Mouse (Mus musculus) cerebellum, postnatal 14 days (tissue): ENCODE measurements at regions not wholly inside any gene's neighbourhood (a gene's known extent, or its start where the extent isn't known, plus 50 kb on each side); places are given as distances from the start of the nearest gene placed in this dataset.

Source experiments
- DNase-seq, 2 experiments: peaks; one replicate each; pipeline ENCODE4 v3.0.0; 2021; ENCODE audit warnings: mixed read lengths in 2 of 2

GRCm38 (mm10) chr16:26168216-26168615 lies 62.6 kb upstream of the P3h2 start:
- DNase-seq, result no peak

GRCm38 (mm10) chr16:26164066-26164465 lies 58.5 kb upstream of the P3h2 start:
- no peak for DNase-seq

- no peak for DNase-seq
These were observed 57.8 kb upstream of the P3h2 start for GRCm38 (mm10) chr16:26163401-26163800.

GRCm38 (mm10) chr16:26157606-26158005 lies 52.0 kb upstream of the P3h2 start:
- DNase-seq, result no peak
